Mouse (Mus musculus) lung, embryonic 16.5 days (tissue): ENCODE measurements around the gene Gm40460. TPM values are rescaled to one million over a fixed set of nuclear protein-coding genes. Genes with fewer than 3 reads are reported as not detected.
"Not testable (repeated sequence)": the region's sequence is repeated elsewhere in the genome, so short reads cannot be mapped to it uniquely, and the experiment has no call there.

ENCODE experiments used
- ATAC-seq: fragments of 200-750 bp; cut with Nextera tagmentation; 2 replicates; pipeline ENCODE4 v1.8.0; 2017; ENCODE audit warnings: low read depth, mild to moderate bottlenecking, moderate library complexity
- H3K27ac ChIP-seq: fragments of 300-500 bp; sonication (generic); 2 replicates; pipeline ENCODE4 v1.5.1; 2014; ENCODE audit warnings: mild to moderate bottlenecking, control low read depth, low read length
- H3K27me3 ChIP-seq: fragments of 300-500 bp; sonication (generic); 2 replicates; pipeline ENCODE4 v1.6.1; 2014; ENCODE audit warnings: low read depth, low read length, mixed read lengths; ENCODE audit not compliant: control insufficient read depth, insufficient read depth
- H3K36me3 ChIP-seq: fragments of 300-500 bp; sonication (generic); 2 replicates; pipeline ENCODE4 v1.6.1; 2014; ENCODE audit warnings: low read length; ENCODE audit not compliant: control insufficient read depth, insufficient read depth
- H3K4me1 ChIP-seq: fragments of 300-500 bp; sonication (generic); replicated peaks from 2 replicates; pipeline ENCODE4 v1.6.1; 2014; ENCODE audit warnings: low read length, mixed read lengths; ENCODE audit not compliant: control insufficient read depth, insufficient read depth
- H3K4me2 ChIP-seq: fragments of 300-500 bp; sonication (generic); 2 replicates; pipeline ENCODE4 v1.6.1; 2014; ENCODE audit warnings: low read depth, low read length, control low read depth
- H3K4me3 ChIP-seq: fragments of 300-500 bp; sonication (generic); 2 replicates; pipeline ENCODE4 v1.5.1; 2014; ENCODE audit warnings: mild to moderate bottlenecking, low read length, control low read depth
- H3K9ac ChIP-seq: fragments of 300-500 bp; sonication (generic); 2 replicates; pipeline ENCODE4 v1.6.1; 2014; ENCODE audit warnings: low read length, control low read depth
- H3K9me3 ChIP-seq: fragments of 300-500 bp; sonication (generic); 2 replicates; pipeline ENCODE4 v1.6.1; 2016; ENCODE audit warnings: low read length; ENCODE audit not compliant: control insufficient read depth
- WGBS: fragments of 180-500 bp; shearing (Covaris S2); extraction: QIAGEN DNeasy Blood & Tissue Kit; methylation state at CpG from one replicate; pipeline ENCODE4 v1.1.7; 2014; 5-methylcytosine and 5-hydroxymethylcytosine counted together
- polyA plus RNA-seq: library from polyadenylated mRNA; unstranded; fragments of >200 nt; fragmentation: Nextera tagmentation; extraction: Ambion mirVana; gene quantifications from 2 replicates; pipeline ENCODE4 v1.2.1, GENCODE M21; 2015

Gm40460 gene
- not detected in 2 replicates for polyA plus RNA-seq

- Histone ChIP-seq H3K9ac (no peak within 1 kb of the TSS), H3K4me2 (no peak within 1 kb of the TSS), H3K4me3 (no peak within 1 kb of the TSS), H3K9me3 (peaks cover 6% of the 10 kb centered on the region; the same call in 1 of the 2 replicates), H3K36me3 (no peaks in the 10 kb centered on the region), H3K4me1 (no peaks in the 10 kb centered on the region), H3K27ac (no peak within 1 kb of the TSS), H3K27me3 (no peaks in the 10 kb centered on the region)
- ATAC-seq, result no peak
- 31% methylated on average over 2 of the region's 2 CpGs for whole genome bisulfite sequencing
Observed at GRCm38 (mm10) chr7:142240978-142241377, at the start of gene Gm40460. Gene Gm40460, minus strand, starts transcription at chr7:142241078.

- H3K4me3 ChIP-seq, H3K4me1 ChIP-seq, H3K27ac ChIP-seq, H3K9me3 ChIP-seq, H3K9ac ChIP-seq, H3K4me2 ChIP-seq, H3K27me3 ChIP-seq, H3K36me3 ChIP-seq, ATAC-seq: not testable (repeated sequence)
- 38% methylated on average over 9 of the region's 9 CpGs for WGBS
Observed at GRCm38 (mm10) chr7:142285910-142286612, 45.2 kb upstream of the Gm40460 start.

DNA sequence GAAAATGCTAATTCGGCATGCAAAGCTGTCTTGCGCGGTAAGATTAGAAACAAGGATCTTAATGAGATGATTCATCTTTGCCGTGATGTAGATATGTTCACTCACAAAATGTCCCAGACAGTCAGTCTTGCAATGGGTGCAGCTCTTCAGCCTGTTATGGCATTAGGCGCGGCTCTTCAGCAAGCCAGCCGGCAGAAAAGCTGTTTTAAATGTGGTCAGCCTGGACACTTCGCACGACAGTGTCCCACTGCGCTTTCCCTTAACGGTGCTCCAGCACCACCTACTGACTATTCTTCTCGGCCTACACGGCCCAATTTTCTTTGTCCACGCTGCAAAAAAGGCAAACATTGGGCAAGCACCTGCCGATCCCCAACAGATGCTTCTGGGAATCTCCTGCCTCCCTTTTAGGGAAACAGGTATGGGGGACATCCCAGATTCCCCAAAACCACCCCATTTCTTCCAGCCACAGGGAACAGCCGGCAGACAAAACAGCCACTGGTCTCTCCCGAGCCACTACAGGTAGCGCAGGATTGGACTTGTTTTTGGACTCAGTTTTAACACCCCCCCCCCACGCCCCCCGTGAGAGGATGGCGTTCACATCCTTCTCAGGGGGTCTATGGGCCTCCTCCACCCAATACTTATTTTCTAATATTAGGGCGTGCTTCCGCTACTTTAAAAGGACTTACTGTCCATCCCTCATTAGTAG, 44.4 kb upstream of the Gm40460 start:
- Histone ChIP-seq H3K4me2 (peak overlapping the region; percentile 85), H3K9ac (no peak overlapping the region), H3K4me3 (peak overlapping the region; percentile 57), H3K27ac (peak overlapping the region; percentile 7; the same call in 1 of the 2 replicates), H3K9me3 (no peaks in the 10 kb centered on the region), H3K27me3 (no peaks in the 10 kb centered on the region), H3K36me3 (no peaks in the 10 kb centered on the region), H3K4me1 (peaks cover 2% of the 10 kb centered on the region; the same call in 1 of the 2 replicates)
- 15% methylated on average over 23 of the region's 23 CpGs for WGBS
- ATAC-seq, result peak; percentile 69

- H3K4me1 ChIP-seq, result peaks cover 2% of the 10 kb centered on the region; the same call in 1 of the 2 replicates
- peak overlapping the region; percentile 85 for H3K4me2 ChIP-seq
- H3K27ac ChIP-seq, result peak overlapping the region; percentile 94
- WGBS, result under 1% methylated on average over 19 of the region's 19 CpGs
- peak overlapping the region; percentile 57 for H3K4me3 ChIP-seq
- H3K9ac ChIP-seq, result peak overlapping the region; percentile 75
- H3K36me3 ChIP-seq, result no peaks in the 10 kb centered on the region
- H3K27me3 ChIP-seq, result no peaks in the 10 kb centered on the region
- peak; percentile 88 for ATAC-seq
- no peaks in the 10 kb centered on the region for H3K9me3 ChIP-seq
Observed at GRCm38 (mm10) chr7:142284615-142285080, 43.8 kb upstream of the Gm40460 start.

GRCm38 (mm10) chr7:142284023-142284591, 43.2 kb upstream of the Gm40460 start:
- under 1% methylated on average over 38 of the region's 38 CpGs for WGBS
- ATAC-seq, result peak; percentile 85
- no peaks in the 10 kb centered on the region for H3K36me3 ChIP-seq
- H3K4me1 ChIP-seq, result peaks cover 2% of the 10 kb centered on the region; the same call in 1 of the 2 replicates
- H3K9ac ChIP-seq, result peak overlapping the region; percentile 75
- peak overlapping the region; percentile 94 for H3K27ac ChIP-seq
- peak overlapping the region; percentile 57 for H3K4me3 ChIP-seq
- H3K4me2 ChIP-seq, result peak overlapping the region; percentile 85
- no peaks in the 10 kb centered on the region for H3K9me3 ChIP-seq
- no peaks in the 10 kb centered on the region for H3K27me3 ChIP-seq

GRCm38 (mm10) chr7:142282847-142283246, 42.0 kb upstream of the Gm40460 start:
- not testable (repeated sequence) for H3K4me3 ChIP-seq, H3K4me2 ChIP-seq, H3K9ac ChIP-seq, ATAC-seq, H3K27me3 ChIP-seq, H3K9me3 ChIP-seq, H3K27ac ChIP-seq, H3K4me1 ChIP-seq, H3K36me3 ChIP-seq
- WGBS, result 22% methylated on average over 2 of the region's 2 CpGs

GRCm38 (mm10) chr7:142279291-142279690, 38.4 kb upstream of the Gm40460 start:
- not testable (repeated sequence) for H3K4me2 ChIP-seq, H3K27ac ChIP-seq, H3K27me3 ChIP-seq, H3K4me1 ChIP-seq, H3K9me3 ChIP-seq, H3K36me3 ChIP-seq, H3K9ac ChIP-seq, H3K4me3 ChIP-seq, ATAC-seq
- WGBS, result 67% methylated on average over 1 of the region's 1 CpGs

DNA sequence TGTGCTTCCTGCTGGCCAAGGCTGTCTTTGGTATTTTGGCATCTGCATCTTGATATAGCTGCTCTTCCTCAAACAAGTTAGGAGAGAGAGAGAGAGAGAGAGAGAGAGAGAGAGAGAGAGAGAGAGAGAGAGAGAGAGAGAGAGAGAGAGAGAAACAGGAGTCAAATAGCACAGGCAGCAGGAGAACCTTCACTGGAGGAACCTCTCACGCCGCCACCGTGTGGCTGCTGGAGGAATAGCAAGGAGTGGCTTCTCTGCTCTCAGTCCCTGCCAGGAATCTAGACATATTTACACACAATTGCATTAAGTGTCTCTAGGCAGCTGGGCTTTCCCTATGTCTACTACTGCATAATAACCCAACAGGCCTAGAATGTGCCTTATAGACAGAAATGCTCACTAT, 37.3 kb upstream of the Gm40460 start:
- not testable (repeated sequence) for H3K4me3 ChIP-seq, H3K9me3 ChIP-seq, H3K4me1 ChIP-seq, H3K27me3 ChIP-seq, H3K36me3 ChIP-seq, H3K9ac ChIP-seq, H3K4me2 ChIP-seq, H3K27ac ChIP-seq
- WGBS, result 0% methylated on average over 3 of the region's 3 CpGs
- ATAC-seq, result peak; percentile 70

- H3K27ac ChIP-seq, H3K9ac ChIP-seq, H3K4me1 ChIP-seq, H3K27me3 ChIP-seq, H3K4me3 ChIP-seq, H3K9me3 ChIP-seq, H3K4me2 ChIP-seq, ATAC-seq, H3K36me3 ChIP-seq: not testable (repeated sequence)
Observed at GRCm38 (mm10) chr7:142274263-142274662, 33.4 kb upstream of the Gm40460 start, which contains the start of gene Gm4559. Gene Gm4559, minus strand, starts transcription at chr7:142274363.
